Mouse (Mus musculus) CD4-positive, CD25-positive, alpha-beta regulatory T cell, adult 9 weeks (primary cell): ENCODE measurements around the gene C1qbp. TPM values are rescaled to one million over a fixed set of nuclear protein-coding genes. Genes with fewer than 3 reads are reported as not detected.

Source experiments
- polyA plus RNA-seq: library from polyadenylated mRNA; unstranded; fragments of 100-300 nt; shearing (Covaris generic); gene quantifications from one replicate; pipeline ENCODE4 v1.2.1, GENCODE M21; 2017

Gene C1qbp
- polyA plus RNA-seq = 16.5 TPM

GRCm38 (mm10) chr11:70982557-70983228, at the start of gene C1qbp:
C1qbp (minus strand) TSS chr11:70983026.

GRCm38 (mm10) chr11:71019201-71020068, 36.6 kb upstream of the C1qbp start, which contains the start of the genes Mis12 and Derl2:
Mis12 (plus strand) TSS chr11:71019611.
Derl2 (minus strand) TSS chr11:71019841.

GRCm38 (mm10) chr11:71004316-71004773, 21.5 kb upstream of the C1qbp start, which contains the start of gene Dhx33:
Dhx33 (minus strand) TSS chr11:71004437.

GRCm38 (mm10) chr11:70969821-70970559, 12.8 kb downstream of the C1qbp start, which contains the start of the genes Nup88 and Rpain:
Nup88 (minus strand) TSS chr11:70969973.
Rpain (plus strand) TSS chr11:70970213.

Other genes starting within 250 kb of the C1qbp start
- 5.8 TPM for gene Zfp3, start 218.8 kb downstream of the C1qbp start, polyA plus RNA-seq
- gene Scimp, start 170.4 kb downstream of the C1qbp start, polyA plus RNA-seq = 0.46 TPM
- gene Rabep1, start 138.2 kb downstream of the C1qbp start, polyA plus RNA-seq = 9.8 TPM
- 120 TPM for gene Nup88, start 13.1 kb downstream of the C1qbp start, polyA plus RNA-seq
- gene Rpain, start 12.8 kb downstream of the C1qbp start, polyA plus RNA-seq = 113 TPM
- gene Dhx33, start 21.4 kb upstream of the C1qbp start, polyA plus RNA-seq = 11.7 TPM
- gene Mis12, start 36.6 kb upstream of the C1qbp start, polyA plus RNA-seq = 48.2 TPM
- 99.7 TPM for gene Derl2, start 36.8 kb upstream of the C1qbp start, polyA plus RNA-seq
- 13.7 TPM for gene 6330403K07Rik, start 50.5 kb upstream of the C1qbp start, polyA plus RNA-seq
- 0.57 TPM for gene Nlrp1a, start 161.7 kb upstream of the C1qbp start, polyA plus RNA-seq
- 4.7 TPM for gene Nlrp1b, start 247.7 kb upstream of the C1qbp start, polyA plus RNA-seq